Mouse (Mus musculus) liver, embryonic 14.5 days (tissue): Measurements from ENCODE around the gene Mpdu1. TPM values are rescaled to one million over a fixed set of nuclear protein-coding genes. Genes with fewer than 3 reads are reported as not detected.

Experiments used
- ATAC-seq: fragments of 200-750 bp; cut with Nextera tagmentation; 2 replicates; pipeline ENCODE4 v1.8.0; 2017; ENCODE audit warnings: moderate number of reproducible peaks, mild to moderate bottlenecking, moderate library complexity; ENCODE audit not compliant: insufficient read depth
- DNase-seq, 3 experiments: peaks; one replicate each; pipeline ENCODE4 v3.0.0-alpha.2; 2012 to 2013; ENCODE audit warnings: low read depth in 3 of 3, low spot score in 3 of 3
- H3K27ac ChIP-seq: fragments of 300-500 bp; sonication (generic); 2 replicates; pipeline ENCODE4 v1.5.1; 2014; ENCODE audit warnings: moderate library complexity, mild to moderate bottlenecking, control low read depth, inconsistent platforms
- H3K27me3 ChIP-seq: fragments of 300-500 bp; sonication (generic); 2 replicates; pipeline ENCODE4 v1.6.1; 2014; ENCODE audit warnings: mild to moderate bottlenecking, low read length, moderate library complexity; ENCODE audit not compliant: control insufficient read depth, insufficient read depth
- H3K36me3 ChIP-seq: fragments of 300-500 bp; sonication (generic); replicated peaks from 2 replicates; pipeline ENCODE4 v1.6.1; 2014; ENCODE audit warnings: low read depth; ENCODE audit not compliant: control insufficient read depth, insufficient read depth
- H3K4me1 ChIP-seq, 2 experiments: fragments of 200-500 bp in 1 of 2; fragments of 300-500 bp in 1 of 2; sonication (generic) in 1 of 2; replicated peaks; 2 replicates each; pipeline ENCODE4 v1.6.1; 2012 to 2014; ENCODE audit warnings: antibody characterized with exemption in 1 of 2, inconsistent platforms in 1 of 2, low read length in 1 of 2; ENCODE audit not compliant: control insufficient read depth in 2 of 2, insufficient read depth in 2 of 2
- H3K4me2 ChIP-seq: fragments of 300-500 bp; sonication (generic); 2 replicates; pipeline ENCODE4 v1.6.1; 2014; ENCODE audit warnings: low read depth, mild to moderate bottlenecking, control low read depth, moderate library complexity
- H3K4me3 ChIP-seq, 2 experiments: fragments of 200-500 bp in 1 of 2; fragments of 300-500 bp in 1 of 2; sonication (generic) in 1 of 2; 2 replicates each; pipeline ENCODE4 v1.5.1; 2012 to 2014; ENCODE audit warnings: low read depth in 2 of 2, low read length in 2 of 2, mild to moderate bottlenecking in 2 of 2, control low read depth in 1 of 2, inconsistent platforms in 1 of 2, moderate library complexity in 1 of 2; ENCODE audit not compliant: insufficient read depth in 1 of 2
- H3K9ac ChIP-seq: fragments of 300-500 bp; sonication (generic); replicated peaks from 2 replicates; pipeline ENCODE4 v1.6.1; 2014; ENCODE audit warnings: mild to moderate bottlenecking, control low read depth, moderate library complexity
- H3K9me3 ChIP-seq: fragments of 300-500 bp; sonication (generic); 2 replicates; pipeline ENCODE4 v1.6.1; 2016; ENCODE audit warnings: low read length, mixed read lengths; ENCODE audit not compliant: control insufficient read depth
- CTCF ChIP-seq: IDR thresholded peaks from 2 replicates; pipeline ENCODE4 v1.5.1; 2016; ENCODE audit warnings: antibody characterized with exemption, low read depth, control low read depth
- EP300 ChIP-seq: IDR thresholded peaks from 2 replicates; pipeline ENCODE4 v1.6.1; 2016; ENCODE audit warnings: antibody characterized with exemption, low read depth
- WGBS: fragments of 180-500 bp; shearing (Covaris S2); extraction: QIAGEN DNeasy Blood & Tissue Kit; methylation state at CpG from one replicate; pipeline ENCODE4 v1.1.7; 2014; ENCODE audit not compliant: insufficient replicate concordance; 5-methylcytosine and 5-hydroxymethylcytosine counted together
- polyA plus RNA-seq, 2 experiments: library from polyadenylated mRNA; depleted of rRNA in 1 of 2; stranded (reverse) in 1 of 2; unstranded in 1 of 2; fragments of >200 nt; fragmentation: Nextera tagmentation in 1 of 2; extraction: Ambion mirVana in 1 of 2; gene quantifications; 2 replicates each; pipeline versions ENCODE4 v1.2.1 to v1.2.3; 2012 to 2014

The Mpdu1 gene
- polyA plus RNA-seq, 2 experiments: 16.0 to 40.4 TPM

DNA sequence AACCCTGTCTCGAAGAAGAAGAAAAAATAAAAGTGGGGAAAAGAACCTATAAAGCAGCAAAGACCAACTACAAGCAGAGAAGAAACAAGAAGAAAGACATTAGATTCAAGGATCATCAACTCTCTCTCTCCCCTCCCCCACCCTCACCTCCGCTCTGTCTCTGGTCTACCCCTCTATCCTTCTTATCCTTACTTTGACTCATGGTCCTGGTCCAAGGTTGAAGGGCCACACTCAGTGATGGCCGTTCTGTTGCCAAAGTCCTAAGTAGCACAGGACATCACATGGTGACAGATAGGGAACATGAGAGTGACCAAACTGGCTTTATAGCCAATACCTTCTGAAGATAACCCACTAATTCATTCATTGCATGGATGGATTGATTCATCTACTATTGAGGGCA is 35.0 kb upstream of the Mpdu1 start:
- WGBS: 65% methylated on average over 3 of the region's 3 CpGs
- DNase-seq (no peak), ATAC-seq (no peak)
- H3K27me3 ChIP-seq: no peaks in the 10 kb centered on the region
- no peaks in the 10 kb centered on the region for H3K36me3 ChIP-seq
- H3K4me1 ChIP-seq: peaks cover 0 to 11% of the 10 kb centered on the region in 2 experiments; a peak in 2 of 4 replicates
- TF ChIP-seq CTCF (no peak), EP300 (no peak)
- no peak overlapping the region for H3K9ac ChIP-seq
- no peak overlapping the region for H3K4me3 ChIP-seq
- H3K27ac ChIP-seq: no peak overlapping the region
- H3K4me2 ChIP-seq: no peak overlapping the region
- H3K9me3 ChIP-seq: no peaks in the 10 kb centered on the region

DNA sequence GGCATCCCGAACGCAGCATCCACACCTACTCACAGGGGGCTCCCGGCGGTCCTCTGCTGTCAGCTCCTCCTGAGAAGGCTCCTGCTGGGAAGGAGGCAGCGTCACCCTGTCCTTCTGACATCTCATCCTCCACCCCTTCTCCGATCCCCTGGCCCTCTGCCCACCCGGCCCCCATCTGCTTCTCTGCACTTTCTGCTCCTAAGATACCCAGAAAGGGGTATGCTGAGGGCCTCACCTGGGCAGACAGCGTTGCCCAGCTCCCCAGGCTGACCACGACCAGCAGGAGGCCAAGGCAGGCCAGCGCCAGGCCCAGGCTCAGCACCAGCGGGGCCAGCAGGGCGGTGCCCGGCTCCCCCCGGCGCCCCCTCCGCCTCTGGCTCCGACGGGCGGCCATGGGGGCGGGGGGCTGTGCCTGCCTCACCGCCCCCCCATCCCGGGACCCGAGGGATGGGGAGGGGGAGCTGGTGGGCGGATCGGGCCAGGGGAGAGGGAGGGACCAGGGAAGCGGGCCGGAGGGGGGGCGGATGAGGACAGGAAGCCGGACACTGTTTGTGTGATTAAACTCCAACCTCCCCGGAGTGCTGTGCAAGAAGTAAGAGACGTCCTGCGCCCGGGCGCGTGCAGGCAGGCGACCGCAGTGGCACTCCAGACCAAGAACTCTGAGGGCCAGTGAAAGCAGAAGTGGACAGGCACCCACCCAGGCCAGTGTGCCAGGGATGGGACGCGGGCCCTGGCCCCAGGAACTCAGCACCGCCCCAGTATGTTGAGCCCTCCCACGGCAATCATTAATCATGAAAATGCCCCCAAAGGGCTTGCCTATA is 33.1 kb upstream of the Mpdu1 start, which contains the start of the genes Tnfsf12 and Tnfsfm13:
Gene Tnfsf12, minus strand, starts transcription at position 489 of the 821 bp plus-strand sequence.
Gene Tnfsfm13, minus strand, starts transcription at position 738 of the 821 bp plus-strand sequence.
- WGBS: 7% methylated on average over 41 of the region's 41 CpGs
- H3K9me3 ChIP-seq: no peaks in the 10 kb centered on the region
- H3K4me3 ChIP-seq: peak within 1 kb of the TSS; percentile 22 to 52
- H3K27ac ChIP-seq: no peak within 1 kb of the TSS
- H3K4me2 ChIP-seq: peak within 1 kb of the TSS; percentile 60
- peak within 1 kb of the TSS; percentile 40 for H3K9ac ChIP-seq
- no peaks in the 10 kb centered on the region for H3K27me3 ChIP-seq
- DNase-seq (no peak), ATAC-seq (peak; percentile 40; the same call in 1 of the 2 replicates)
- H3K36me3 ChIP-seq: no peaks in the 10 kb centered on the region
- TF ChIP-seq CTCF (no peak), EP300 (no peak)
- peaks cover 0 to 14% of the 10 kb centered on the region in 2 experiments; a peak in 2 of 4 replicates for H3K4me1 ChIP-seq

DNA sequence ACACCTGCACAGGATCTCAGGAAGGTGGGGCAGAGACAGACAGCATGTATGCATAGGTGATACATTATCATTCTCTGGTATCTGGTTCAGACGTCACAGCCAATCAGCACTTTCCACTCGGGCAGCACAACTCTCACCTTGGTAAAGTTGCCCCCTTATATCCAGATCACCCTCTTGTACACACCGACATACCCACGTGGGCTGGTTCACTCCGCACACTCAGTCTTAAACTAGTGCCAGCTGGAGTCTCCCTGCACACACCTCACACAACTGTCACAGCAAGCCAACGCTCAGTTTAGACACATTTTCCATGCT is 32.6 kb upstream of the Mpdu1 start:
- H3K27ac ChIP-seq: no peak overlapping the region
- DNase-seq: no peak
- no peaks in the 10 kb centered on the region for H3K9me3 ChIP-seq

DNA sequence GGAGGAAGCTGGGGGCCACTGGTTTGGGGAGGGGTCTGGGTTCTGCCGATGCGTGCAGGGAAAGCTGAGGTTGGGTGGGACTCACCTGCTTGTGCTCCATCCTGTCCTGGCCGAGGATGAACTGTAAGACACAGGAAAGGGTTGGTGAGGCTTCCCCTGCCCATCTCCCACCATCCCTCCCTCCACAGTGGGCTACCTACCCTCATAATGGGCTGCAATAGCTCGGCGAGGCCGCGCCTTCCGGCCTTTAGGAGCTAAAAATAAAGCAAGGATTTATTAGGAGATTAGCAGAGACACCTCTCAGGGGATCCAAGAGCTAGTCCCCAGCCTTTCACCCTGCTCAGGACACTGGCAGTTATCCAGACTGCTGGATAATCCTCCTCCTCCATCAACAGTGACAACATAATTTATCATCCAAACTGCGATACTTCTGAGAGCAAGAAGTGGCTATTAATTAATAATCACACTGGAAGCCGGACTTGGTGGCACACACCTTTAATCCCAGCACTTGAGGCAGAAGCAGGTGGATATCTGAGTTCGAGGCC is 31.1 kb upstream of the Mpdu1 start:
- TF ChIP-seq EP300: no peak
- TF ChIP-seq CTCF: no peak
- Histone ChIP-seq H3K36me3 (no peaks in the 10 kb centered on the region), H3K27ac (no peak overlapping the region), H3K4me2 (no peak overlapping the region), H3K9me3 (no peaks in the 10 kb centered on the region), H3K4me1 (peaks cover 0 to 9% of the 10 kb centered on the region in 2 experiments; a peak in 2 of 4 replicates), H3K4me3 (no peak overlapping the region), H3K9ac (no peak overlapping the region), H3K27me3 (no peaks in the 10 kb centered on the region)
- no peak for DNase-seq
- no peak for ATAC-seq
- WGBS: 49% methylated on average over 11 of the region's 11 CpGs

More for the DNA sequence above, 32.6 kb upstream of the Mpdu1 start:
- no peaks in the 10 kb centered on the region for H3K27me3 ChIP-seq
- no peaks in the 10 kb centered on the region for H3K36me3 ChIP-seq
- WGBS: 47% methylated on average over 6 of the region's 6 CpGs
- no peak for ATAC-seq
- H3K4me1 ChIP-seq: peaks cover 0 to 14% of the 10 kb centered on the region in 2 experiments; a peak in 2 of 4 replicates
- TF ChIP-seq CTCF: no peak
- TF ChIP-seq EP300: no peak
- no peak overlapping the region for H3K9ac ChIP-seq
- H3K4me2 ChIP-seq: peak overlapping the region; percentile 60
- peak overlapping the region; percentile 22 to 52 for H3K4me3 ChIP-seq

DNA sequence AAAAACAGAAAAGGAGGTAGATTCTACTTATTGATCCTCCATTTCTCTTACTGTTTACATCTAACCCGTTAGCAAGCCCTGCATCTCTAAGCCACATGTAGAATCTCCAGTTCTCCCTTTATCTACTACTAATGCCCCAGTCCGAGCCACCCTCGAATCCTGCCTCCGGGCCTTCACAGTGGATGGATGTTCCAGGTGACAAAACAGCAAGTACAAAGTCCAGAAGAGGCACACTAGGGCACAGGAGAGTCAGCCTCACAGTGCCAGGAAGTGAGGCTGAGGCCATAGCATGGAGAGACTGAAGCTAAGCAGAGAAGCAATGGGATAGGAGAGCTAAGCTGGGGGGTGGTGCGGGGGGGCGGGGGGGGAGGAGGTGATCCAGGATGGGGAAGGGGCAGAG is 30.4 kb upstream of the Mpdu1 start:
- 71% methylated on average over 6 of the region's 6 CpGs for WGBS
- no peaks in the 10 kb centered on the region for H3K9me3 ChIP-seq
- no peak overlapping the region for H3K4me2 ChIP-seq
- TF ChIP-seq CTCF (no peak), EP300 (peak; percentile 6; the same call in 1 of the 2 replicates)
- no peak for ATAC-seq
- H3K27me3 ChIP-seq: no peaks in the 10 kb centered on the region
- no peak overlapping the region for H3K9ac ChIP-seq
- H3K36me3 ChIP-seq: no peaks in the 10 kb centered on the region
- no peak overlapping the region for H3K27ac ChIP-seq
- peaks cover 0 to 9% of the 10 kb centered on the region in 2 experiments; a peak in 2 of 4 replicates for H3K4me1 ChIP-seq
- no peak for DNase-seq
- no peak overlapping the region for H3K4me3 ChIP-seq
